Mouse (Mus musculus): ENCODE data around the gene Cox7a2l. TPM values are rescaled to one million over a fixed set of nuclear protein-coding genes. Genes with fewer than 3 reads are reported as not detected.

The Cox7a2l gene
- total and polyA plus RNA-seq, 3 experiments = 233 to 371 (median 310) TPM

- Histone ChIP-seq H3K9me3 (replicated peaks; ENCODE audit: low read length) (no peaks in the 10 kb centered on the region), H3K9ac (ENCODE audit: insufficient read depth, low read depth) (no peak overlapping the region), H3K36me3 (replicated peaks in 1 of 2; ENCODE audit: control insufficient read depth in 1 of 2, insufficient read depth in 1 of 2, low read length in 1 of 2) (peaks cover 29 to 77% of the 10 kb centered on the region in 2 experiments), H3K4me2 (ENCODE audit: insufficient read depth, low read depth, poor library complexity, severe bottlenecking) (no peak overlapping the region), H3K4me1 (ENCODE audit: control insufficient read depth in 1 of 2, insufficient read depth in 2 of 2) (no peaks in the 10 kb centered on the region), H3K27ac (ENCODE audit: insufficient read depth, low read depth) (no peak overlapping the region), H3K4me3 (replicated peaks in 1 of 3; ENCODE audit: low read depth in 2 of 3, low read length in 2 of 3, poor library complexity in 1 of 3) (no peak overlapping the region), H3K79me2 (replicated peaks; ENCODE audit: control insufficient read depth, extremely low read depth, insufficient read depth, poor library complexity, severe bottlenecking) (peaks cover 11% of the 10 kb centered on the region), H3K27me3 (replicated peaks) (no peaks in the 10 kb centered on the region)
- TF ChIP-seq MXI1 (IDR thresholded peaks at IDR 0.05; ENCODE audit: low read depth, low read length) (no peak), PAX5 (IDR thresholded peaks at IDR 0.05; ENCODE audit: low read length) (no peak), CTCF (conservative IDR thresholded peaks at IDR 0.05 in 1 of 2, IDR thresholded peaks at IDR 0.05 in 1 of 2; ENCODE audit: low read depth in 2 of 2, low read length in 2 of 2) (no peak), ELF1 (IDR thresholded peaks at IDR 0.05; ENCODE audit: low read depth, low read length) (no peak)
- in situ Hi-C loops (cut with MboI; ENCODE audit: low pct_ligation_motif_present, low pct_unique_long_range_greater_than_20kb, low sequenced_read_pairs) = loop anchor here (10.0 kb wide), 1 partner anchor 229 kb away; no protein-coding TSS in a partner anchor
- DNase-seq (ENCODE audit: extremely low read depth) = no peak
- dilution Hi-C loops (cut with MboI; ENCODE audit: extremely low pct_ligation_motif_present, extremely low pct_unique_long_range_greater_than_20kb, low sequenced_read_pairs) = no loop called here
Measured at GRCm38 (mm10) chr17:83503693-83504092, 13.4 kb downstream of the Cox7a2l start.

GRCm38 (mm10) chr17:83499692-83500091 lies 17.4 kb downstream of the Cox7a2l start:
- H3K79me2 ChIP-seq (replicated peaks; ENCODE audit: control insufficient read depth, extremely low read depth, insufficient read depth, poor library complexity, severe bottlenecking) = no peaks in the 10 kb centered on the region
- H3K27me3 ChIP-seq (replicated peaks) = no peaks in the 10 kb centered on the region
- H3K4me3 ChIP-seq (replicated peaks in 1 of 3; ENCODE audit: low read depth in 2 of 3, low read length in 2 of 3, poor library complexity in 1 of 3) = no peak overlapping the region
- no peak overlapping the region for H3K4me2 ChIP-seq (ENCODE audit: insufficient read depth, low read depth, poor library complexity, severe bottlenecking)
- TF ChIP-seq ZMIZ1 (IDR thresholded peaks at IDR 0.05; ENCODE audit: low read depth, low read length) = no peak
- TF ChIP-seq POLR2AphosphoS2 (IDR thresholded peaks at IDR 0.05; ENCODE audit: low read depth, low read length) = no peak
- no peak for TF ChIP-seq KAT2A (IDR thresholded peaks at IDR 0.05; ENCODE audit: insufficient replicate concordance, low read length)
- no peak for TF ChIP-seq IRF4 (IDR thresholded peaks at IDR 0.05; ENCODE audit: low read depth, low read length)
- no peak for TF ChIP-seq UBTF (IDR thresholded peaks at IDR 0.05; ENCODE audit: low read depth, low read length)
- no peak for TF ChIP-seq NRF1 (IDR thresholded peaks at IDR 0.05; ENCODE audit: low read depth, low read length)
- no peak for TF ChIP-seq E2F4 (IDR thresholded peaks at IDR 0.05; ENCODE audit: insufficient replicate concordance, low read depth, low read length)
- no peak for TF ChIP-seq TBP (conservative IDR thresholded peaks at IDR 0.05; ENCODE audit: low read depth, low read length)
- TF ChIP-seq RCOR1 (conservative IDR thresholded peaks at IDR 0.05; ENCODE audit: low read depth, low read length) = no peak
- TF ChIP-seq CHD2 (IDR thresholded peaks at IDR 0.05; ENCODE audit: low read length) = no peak
- TF ChIP-seq SMC3 (IDR thresholded peaks at IDR 0.05; ENCODE audit: low read depth, low read length) = no peak
- TF ChIP-seq PAX5 (IDR thresholded peaks at IDR 0.05; ENCODE audit: low read length) = no peak
- TF ChIP-seq CTCF (conservative IDR thresholded peaks at IDR 0.05 in 1 of 2, IDR thresholded peaks at IDR 0.05 in 1 of 2; ENCODE audit: low read depth in 2 of 2, low read length in 2 of 2) = no peak
- dilution Hi-C loops (cut with MboI; ENCODE audit: extremely low pct_ligation_motif_present, extremely low pct_unique_long_range_greater_than_20kb, low sequenced_read_pairs) (no loop called here), in situ Hi-C loops (cut with MboI; ENCODE audit: low pct_ligation_motif_present, low pct_unique_long_range_greater_than_20kb, low sequenced_read_pairs) (loop anchor here (10.0 kb wide), 1 partner anchor 225 kb away; no protein-coding TSS in a partner anchor)
- peaks cover 16% of the 10 kb centered on the region for H3K9me3 ChIP-seq (replicated peaks; ENCODE audit: low read length)
- H3K9ac ChIP-seq (ENCODE audit: insufficient read depth, low read depth) = no peak overlapping the region
- no peak for DNase-seq (ENCODE audit: extremely low read depth)
- H3K27ac ChIP-seq (ENCODE audit: insufficient read depth, low read depth) = no peak overlapping the region
- H3K36me3 ChIP-seq (replicated peaks in 1 of 2; ENCODE audit: control insufficient read depth in 1 of 2, insufficient read depth in 1 of 2, low read length in 1 of 2) = peaks cover 29 to 70% of the 10 kb centered on the region in 2 experiments
- H3K4me1 ChIP-seq (ENCODE audit: control insufficient read depth in 1 of 2, insufficient read depth in 2 of 2) = no peaks in the 10 kb centered on the region
